Mouse (Mus musculus) limb, embryonic 12.5 days (tissue): ENCODE data around the gene Tbx5. TPM values are rescaled to one million over a fixed set of nuclear protein-coding genes. Genes with fewer than 3 reads are reported as not detected.
A peak's percentile ranks its signal among the peaks of the same experiment; 100 is the strongest.

Experiments used
- ATAC-seq: fragments of 200-750 bp; cut with Nextera tagmentation; 2 replicates; pipeline ENCODE4 v1.8.0; 2017; ENCODE audit warnings: low read depth, moderate TSS enrichment; ENCODE audit not compliant: insufficient number of reproducible peaks, insufficient read depth, low FRiP score, low TSS enrichment
- H3K27ac ChIP-seq: fragments of 300-500 bp; sonication (generic); 2 replicates; pipeline ENCODE4 v1.5.1; 2016; ENCODE audit warnings: mild to moderate bottlenecking, moderate library complexity
- H3K27me3 ChIP-seq: fragments of 300-500 bp; sonication (generic); 2 replicates; pipeline ENCODE4 v1.6.1; 2016; ENCODE audit warnings: mild to moderate bottlenecking, moderate library complexity
- H3K36me3 ChIP-seq: fragments of 300-500 bp; sonication (generic); 2 replicates; pipeline ENCODE4 v1.6.1; 2016; ENCODE audit warnings: mild to moderate bottlenecking, moderate library complexity
- H3K4me1 ChIP-seq: fragments of 300-500 bp; sonication (generic); replicated peaks from 2 replicates; pipeline ENCODE4 v1.6.1; 2016
- H3K4me2 ChIP-seq: fragments of 300-500 bp; sonication (generic); 2 replicates; pipeline ENCODE4 v1.6.1; 2016; ENCODE audit warnings: mild to moderate bottlenecking, moderate library complexity
- H3K4me3 ChIP-seq: fragments of 300-500 bp; sonication (generic); replicated peaks from 2 replicates; pipeline ENCODE4 v1.5.1; 2016; ENCODE audit warnings: mild to moderate bottlenecking
- H3K9ac ChIP-seq: fragments of 300-500 bp; sonication (generic); replicated peaks from 2 replicates; pipeline ENCODE4 v1.6.1; 2016; ENCODE audit warnings: mild to moderate bottlenecking, moderate library complexity
- H3K9me3 ChIP-seq: fragments of 300-500 bp; sonication (generic); 2 replicates; pipeline ENCODE4 v1.6.1; 2016; ENCODE audit warnings: mild to moderate bottlenecking, moderate library complexity
- WGBS: fragments of 180-500 bp; shearing (Covaris S2); methylation state at CpG from one replicate; pipeline ENCODE4 v1.1.7; 2016; 5-methylcytosine and 5-hydroxymethylcytosine counted together
- polyA plus RNA-seq: library from polyadenylated mRNA; unstranded; fragments of >200 nt; fragmentation: Nextera tagmentation; extraction: Ambion mirVana; gene quantifications from 2 replicates; pipeline ENCODE4 v1.2.1, GENCODE M21; 2016

Tbx5 gene
- polyA plus RNA-seq, 1 experiment from 2014 or later: 35.6 TPM

GRCm38 (mm10) chr5:119835053-119835867, 2.8 kb downstream of the Tbx5 start:
- ATAC-seq: no peak
- Histone ChIP-seq H3K4me1 (0 out of 2 replicates have a peak, but pooled peaks cover 7% of the 10 kb centered on the region), H3K27ac (peak overlapping the region; percentile 98), H3K27me3 (peaks cover 92% of the 10 kb centered on the region), H3K9me3 (no peaks in the 10 kb centered on the region), H3K9ac (peak overlapping the region; percentile 96), H3K4me3 (peak overlapping the region; percentile 59), H3K36me3 (peaks cover 7% of the 10 kb centered on the region; the same call in 1 of the 2 replicates), H3K4me2 (peak overlapping the region; percentile 68)
- 1% methylated on average over 30 of the region's 30 CpGs for WGBS

- ATAC-seq: no peak
- under 1% methylated on average over 12 of the region's 12 CpGs for WGBS
- peak overlapping the region; percentile 96 for H3K9ac ChIP-seq
- H3K27ac ChIP-seq: peak overlapping the region; percentile 98
- H3K36me3 ChIP-seq: peaks cover 7% of the 10 kb centered on the region; the same call in 1 of the 2 replicates
- peaks cover 93% of the 10 kb centered on the region for H3K27me3 ChIP-seq
- no peaks in the 10 kb centered on the region for H3K9me3 ChIP-seq
- H3K4me2 ChIP-seq: peak overlapping the region; percentile 68
- peak overlapping the region; percentile 59 for H3K4me3 ChIP-seq
- H3K4me1 ChIP-seq: 0 out of 2 replicates have a peak, but pooled peaks cover 7% of the 10 kb centered on the region
Observed at GRCm38 (mm10) chr5:119835868-119836209, 3.4 kb downstream of the Tbx5 start.

- H3K4me3 ChIP-seq: peak overlapping the region; percentile 59
- H3K4me1 ChIP-seq: peaks cover 12% of the 10 kb centered on the region; the same call in 1 of the 2 replicates
- H3K36me3 ChIP-seq: peaks cover 11% of the 10 kb centered on the region; the same call in 1 of the 2 replicates
- under 1% methylated on average over 28 of the region's 28 CpGs for WGBS
- peaks cover 91% of the 10 kb centered on the region for H3K27me3 ChIP-seq
- peak overlapping the region; percentile 98 for H3K27ac ChIP-seq
- no peaks in the 10 kb centered on the region for H3K9me3 ChIP-seq
- H3K9ac ChIP-seq: peak overlapping the region; percentile 96
- peak overlapping the region; percentile 68 for H3K4me2 ChIP-seq
- no peak for ATAC-seq
Observed at GRCm38 (mm10) chr5:119836618-119837305, 4.3 kb downstream of the Tbx5 start.

GRCm38 (mm10) chr5:119837306-119837675, 4.8 kb downstream of the Tbx5 start:
- peak overlapping the region; percentile 98 for H3K27ac ChIP-seq
- peaks cover 16% of the 10 kb centered on the region for H3K36me3 ChIP-seq
- 0% methylated on average over 19 of the region's 19 CpGs for WGBS
- H3K27me3 ChIP-seq: peaks cover 91% of the 10 kb centered on the region
- peak overlapping the region; percentile 59 for H3K4me3 ChIP-seq
- no peaks in the 10 kb centered on the region for H3K9me3 ChIP-seq
- H3K4me1 ChIP-seq: peaks cover 12% of the 10 kb centered on the region; the same call in 1 of the 2 replicates
- H3K4me2 ChIP-seq: peak overlapping the region; percentile 68
- no peak for ATAC-seq
- peak overlapping the region; percentile 96 for H3K9ac ChIP-seq

DNA sequence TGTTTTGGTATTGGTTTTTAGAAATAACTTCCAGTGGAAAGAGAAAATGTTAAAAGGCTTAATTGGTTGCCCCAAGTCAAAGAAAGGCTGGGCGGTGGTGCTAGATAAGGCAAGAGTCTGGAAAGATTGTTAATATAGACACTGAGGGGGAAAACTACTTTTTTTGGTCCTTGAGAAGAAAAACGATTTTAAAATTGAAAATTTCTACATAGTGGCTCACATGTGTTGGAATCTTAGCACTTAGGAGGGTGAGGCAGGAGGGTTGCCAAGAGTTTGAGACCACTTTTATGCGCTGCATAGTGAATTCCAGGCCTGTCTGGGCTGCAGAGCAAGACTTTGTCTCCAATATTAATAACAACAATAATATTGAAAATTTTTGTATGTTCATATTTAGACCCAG, 5.4 kb downstream of the Tbx5 start:
- Histone ChIP-seq H3K9me3 (no peaks in the 10 kb centered on the region), H3K4me1 (peaks cover 13% of the 10 kb centered on the region; the same call in 1 of the 2 replicates), H3K4me2 (peak overlapping the region; percentile 68), H3K27me3 (peaks cover 91% of the 10 kb centered on the region), H3K9ac (peak overlapping the region; percentile 96), H3K4me3 (peak overlapping the region; percentile 59), H3K36me3 (peaks cover 22% of the 10 kb centered on the region), H3K27ac (peak overlapping the region; percentile 98)
- WGBS: 7% methylated on average over 3 of the region's 3 CpGs
- no peak for ATAC-seq

DNA sequence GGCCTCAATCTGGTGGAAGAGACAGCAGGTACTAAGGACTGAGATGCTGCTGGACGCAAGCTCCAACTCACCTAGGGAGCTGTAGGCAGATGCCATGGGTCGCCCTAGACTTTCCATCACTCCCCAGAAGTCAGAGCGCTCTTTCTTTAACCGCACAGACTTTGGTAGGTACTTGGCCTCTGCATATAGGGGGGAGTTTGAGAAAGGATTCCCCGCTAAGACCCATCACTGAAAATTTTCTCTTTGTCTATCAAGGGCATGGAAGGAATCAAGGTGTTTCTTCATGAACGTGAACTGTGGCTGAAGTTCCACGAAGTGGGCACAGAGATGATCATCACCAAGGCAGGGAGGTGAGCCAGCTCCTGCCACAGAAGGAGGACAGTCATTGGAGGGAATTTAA, 6.0 kb downstream of the Tbx5 start:
- 3% methylated on average over 7 of the region's 7 CpGs for WGBS
- H3K27me3 ChIP-seq: peaks cover 91% of the 10 kb centered on the region
- peak overlapping the region; percentile 93 for H3K27ac ChIP-seq
- peak overlapping the region; percentile 59 for H3K4me3 ChIP-seq
- H3K4me2 ChIP-seq: peak overlapping the region; percentile 68
- peak overlapping the region; percentile 96 for H3K9ac ChIP-seq
- no peaks in the 10 kb centered on the region for H3K9me3 ChIP-seq
- peaks cover 26% of the 10 kb centered on the region for H3K36me3 ChIP-seq
- ATAC-seq: no peak
- H3K4me1 ChIP-seq: peaks cover 19% of the 10 kb centered on the region

GRCm38 (mm10) chr5:119839156-119839555, 6.7 kb downstream of the Tbx5 start:
- Histone ChIP-seq H3K4me1 (peaks cover 25% of the 10 kb centered on the region), H3K36me3 (peaks cover 28% of the 10 kb centered on the region), H3K9me3 (no peaks in the 10 kb centered on the region), H3K4me2 (peak overlapping the region; percentile 68), H3K4me3 (peak overlapping the region; percentile 59), H3K27me3 (peaks cover 91% of the 10 kb centered on the region), H3K27ac (peak overlapping the region; percentile 93), H3K9ac (peak overlapping the region; percentile 96)
- 0% methylated on average over 16 of the region's 16 CpGs for WGBS
- ATAC-seq: no peak

DNA sequence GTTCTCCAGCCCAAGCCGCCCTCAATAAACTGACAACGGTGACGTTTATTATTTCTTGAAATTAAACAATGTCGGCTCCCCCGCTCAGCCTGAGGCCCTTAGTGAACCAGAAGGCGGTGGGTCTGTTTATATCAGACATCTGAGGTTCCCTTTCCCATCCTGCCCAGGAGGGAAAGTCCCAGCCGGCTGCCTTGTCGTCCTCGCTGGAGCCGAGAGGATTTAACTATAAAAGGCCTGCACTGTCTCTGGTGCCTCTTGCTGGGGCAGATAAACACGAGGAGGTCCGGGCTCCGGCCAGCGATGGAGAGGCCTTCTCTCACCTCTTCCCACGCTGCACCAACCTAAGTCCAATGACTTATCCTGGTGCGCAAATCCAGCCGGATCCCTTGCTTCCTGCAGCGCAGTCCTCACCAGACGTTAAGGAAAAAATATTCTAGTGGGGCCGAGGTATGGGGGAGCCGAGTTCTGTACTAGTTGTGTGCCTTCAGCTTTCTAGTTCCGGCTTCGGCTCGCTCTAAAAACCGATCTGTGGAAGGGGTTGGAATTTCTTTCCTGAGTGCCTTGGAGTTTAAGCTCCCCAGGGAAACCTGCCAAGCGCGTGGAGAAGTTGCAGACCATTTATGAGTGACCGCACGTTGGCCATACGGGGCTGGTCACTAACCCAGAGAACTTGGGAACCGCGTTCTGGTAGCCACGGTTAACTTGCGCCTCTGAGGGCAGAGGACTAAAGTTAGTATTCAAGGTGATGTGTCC, 7.3 kb downstream of the Tbx5 start:
- Histone ChIP-seq H3K9me3 (no peaks in the 10 kb centered on the region), H3K4me2 (peak overlapping the region; percentile 68), H3K9ac (peak overlapping the region; percentile 96), H3K4me1 (peaks cover 29% of the 10 kb centered on the region), H3K27me3 (peaks cover 88% of the 10 kb centered on the region), H3K27ac (peak overlapping the region; percentile 93), H3K36me3 (peaks cover 28% of the 10 kb centered on the region), H3K4me3 (peak overlapping the region; percentile 59)
- WGBS: under 1% methylated on average over 34 of the region's 34 CpGs
- ATAC-seq: no peak

DNA sequence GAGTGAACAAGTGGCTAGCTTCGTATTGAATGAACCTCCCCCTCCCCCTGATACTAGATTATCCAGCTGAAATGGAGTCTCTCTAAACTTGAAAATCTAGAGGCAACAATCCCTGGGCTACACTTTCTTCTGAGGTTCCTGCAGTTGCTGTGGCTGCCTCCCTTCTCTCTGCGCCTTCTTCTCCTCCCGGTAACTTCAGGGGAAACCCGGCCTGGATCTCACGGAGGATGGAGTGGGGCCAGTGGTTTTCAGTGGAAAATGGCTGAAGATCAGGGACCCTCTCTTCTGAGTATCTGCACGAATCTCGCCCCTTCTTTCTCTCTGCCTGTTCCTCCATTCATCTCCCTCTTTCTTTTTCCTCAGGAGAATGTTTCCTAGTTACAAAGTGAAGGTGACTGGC, 7.9 kb downstream of the Tbx5 start:
- ATAC-seq: no peak
- WGBS: under 1% methylated on average over 7 of the region's 7 CpGs
- peak overlapping the region; percentile 93 for H3K27ac ChIP-seq
- no peaks in the 10 kb centered on the region for H3K9me3 ChIP-seq
- peak overlapping the region; percentile 59 for H3K4me3 ChIP-seq
- peaks cover 35% of the 10 kb centered on the region for H3K4me1 ChIP-seq
- H3K9ac ChIP-seq: peak overlapping the region; percentile 96
- H3K4me2 ChIP-seq: peak overlapping the region; percentile 68
- peaks cover 88% of the 10 kb centered on the region for H3K27me3 ChIP-seq
- H3K36me3 ChIP-seq: peaks cover 33% of the 10 kb centered on the region

DNA sequence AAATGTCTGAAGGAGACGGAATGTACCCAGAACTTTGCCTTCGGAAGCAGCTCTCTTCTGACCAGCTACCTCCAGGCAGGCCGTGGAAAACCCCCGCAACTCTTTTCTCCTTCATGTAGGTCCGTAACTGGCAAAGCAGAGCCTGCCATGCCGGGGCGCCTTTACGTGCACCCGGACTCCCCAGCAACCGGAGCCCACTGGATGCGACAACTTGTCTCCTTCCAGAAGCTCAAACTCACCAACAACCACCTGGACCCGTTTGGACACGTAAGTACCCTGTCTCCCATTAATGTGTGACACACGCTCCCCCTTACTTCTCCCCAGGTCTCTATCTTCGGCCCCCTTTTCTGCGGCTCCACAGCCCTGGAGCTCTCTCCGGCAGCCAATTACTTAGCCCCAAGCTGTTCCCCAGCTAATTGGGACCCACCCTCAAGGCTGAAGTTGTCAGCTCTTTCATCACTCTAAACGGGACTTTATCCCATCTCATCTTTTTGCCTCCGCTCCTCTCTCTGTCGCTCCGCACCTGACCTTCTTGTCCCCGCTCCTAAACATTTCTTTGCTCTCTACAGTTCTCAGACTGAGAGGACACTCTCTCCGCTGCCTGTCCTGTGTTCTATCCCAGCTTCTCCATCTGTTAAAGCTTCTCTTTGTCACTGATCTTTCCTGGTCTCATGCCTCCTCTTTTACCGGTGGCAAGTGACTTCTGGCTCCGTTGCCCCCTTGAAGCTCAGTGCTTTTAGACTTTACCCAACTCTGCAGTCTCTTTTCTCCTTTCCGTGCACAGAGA, 9.4 kb downstream of the Tbx5 start:
- H3K9ac ChIP-seq: peak overlapping the region; percentile 80

More for the DNA sequence above, 9.4 kb downstream of the Tbx5 start:
- H3K27ac ChIP-seq: peak overlapping the region; percentile 91
- H3K4me3 ChIP-seq: peak overlapping the region; percentile 36
- ATAC-seq: no peak
- peaks cover 46% of the 10 kb centered on the region for H3K4me1 ChIP-seq
- 2% methylated on average over 26 of the region's 26 CpGs for WGBS
- peak overlapping the region; percentile 68 for H3K4me2 ChIP-seq
- peaks cover 92% of the 10 kb centered on the region for H3K27me3 ChIP-seq
- no peaks in the 10 kb centered on the region for H3K9me3 ChIP-seq
- peaks cover 37% of the 10 kb centered on the region for H3K36me3 ChIP-seq
